Mouse (Mus musculus): ENCODE data around the gene Dnajb12. TPM values are rescaled to one million over a fixed set of nuclear protein-coding genes. Genes with fewer than 3 reads are reported as not detected.

The Dnajb12 gene
- polyA plus RNA-seq, 1 experiment, result 31.5 TPM

- TF ChIP-seq CTCF (IDR thresholded peaks at IDR 0.05; ENCODE audit: borderline replicate concordance, insufficient read depth, low read length) (no peak), POLR2A (IDR thresholded peaks at IDR 0.05; ENCODE audit: low read depth, low read length) (no peak)
- H3K27ac ChIP-seq (ENCODE audit: insufficient read depth, low read length), result no peak overlapping the region
These were observed 31.1 kb upstream of the Dnajb12 start for GRCm38 (mm10) chr10:59848079-59848877.

GRCm38 (mm10) chr10:59848953-59849352, 30.4 kb upstream of the Dnajb12 start:
- no peak for TF ChIP-seq POLR2A (IDR thresholded peaks at IDR 0.05; ENCODE audit: low read depth, low read length)
- TF ChIP-seq CTCF (IDR thresholded peaks at IDR 0.05; ENCODE audit: borderline replicate concordance, insufficient read depth, low read length), result no peak
- H3K4me3 ChIP-seq (ENCODE audit: insufficient read depth, low read length), result no peak overlapping the region
- H3K4me1 ChIP-seq (ENCODE audit: control insufficient read depth, insufficient read depth, low read length), result no peaks in the 10 kb centered on the region
- no peak overlapping the region for H3K27ac ChIP-seq (ENCODE audit: insufficient read depth, low read length)

More at GRCm38 (mm10) chr10:59848079-59848877, 31.1 kb upstream of the Dnajb12 start:
- Histone ChIP-seq H3K4me1 (ENCODE audit: control insufficient read depth, insufficient read depth, low read length) (no peaks in the 10 kb centered on the region), H3K4me3 (ENCODE audit: insufficient read depth, low read length) (no peak overlapping the region)

GRCm38 (mm10) chr10:59849371-59849770, 30.0 kb upstream of the Dnajb12 start:
- Histone ChIP-seq H3K4me1 (ENCODE audit: control insufficient read depth, insufficient read depth, low read length) (no peaks in the 10 kb centered on the region), H3K27ac (ENCODE audit: insufficient read depth, low read length) (no peak overlapping the region), H3K4me3 (ENCODE audit: insufficient read depth, low read length) (no peak overlapping the region)
- no peak for TF ChIP-seq POLR2A (IDR thresholded peaks at IDR 0.05; ENCODE audit: low read depth, low read length)
- no peak for TF ChIP-seq CTCF (IDR thresholded peaks at IDR 0.05; ENCODE audit: borderline replicate concordance, insufficient read depth, low read length)

GRCm38 (mm10) chr10:59857157-59857556, 22.2 kb upstream of the Dnajb12 start:
- no peak overlapping the region for H3K4me3 ChIP-seq (ENCODE audit: insufficient read depth, low read length)
- H3K4me1 ChIP-seq (ENCODE audit: control insufficient read depth, insufficient read depth, low read length), result no peaks in the 10 kb centered on the region
- H3K27ac ChIP-seq (ENCODE audit: insufficient read depth, low read length), result no peak overlapping the region
- no peak for TF ChIP-seq POLR2A (IDR thresholded peaks at IDR 0.05; ENCODE audit: low read depth, low read length)
- no peak for TF ChIP-seq CTCF (IDR thresholded peaks at IDR 0.05; ENCODE audit: borderline replicate concordance, insufficient read depth, low read length)

GRCm38 (mm10) chr10:59860684-59861083, 18.7 kb upstream of the Dnajb12 start:
- TF ChIP-seq CTCF (IDR thresholded peaks at IDR 0.05; ENCODE audit: borderline replicate concordance, insufficient read depth, low read length), result no peak
- TF ChIP-seq POLR2A (IDR thresholded peaks at IDR 0.05; ENCODE audit: low read depth, low read length), result no peak
- H3K4me1 ChIP-seq (ENCODE audit: control insufficient read depth, insufficient read depth, low read length), result peaks cover 6% of the 10 kb centered on the region; the same call in 1 of the 2 replicates

GRCm38 (mm10) chr10:59861201-59861600, 18.2 kb upstream of the Dnajb12 start:
- Histone ChIP-seq H3K4me1 (ENCODE audit: control insufficient read depth, insufficient read depth, low read length) (peaks cover 6% of the 10 kb centered on the region; the same call in 1 of the 2 replicates), H3K27ac (ENCODE audit: insufficient read depth, low read length) (no peak overlapping the region)
- TF ChIP-seq POLR2A (IDR thresholded peaks at IDR 0.05; ENCODE audit: low read depth, low read length) (no peak), CTCF (IDR thresholded peaks at IDR 0.05; ENCODE audit: borderline replicate concordance, insufficient read depth, low read length) (no peak)

More at GRCm38 (mm10) chr10:59860684-59861083, 18.7 kb upstream of the Dnajb12 start:
- Histone ChIP-seq H3K27ac (ENCODE audit: insufficient read depth, low read length) (no peak overlapping the region), H3K4me3 (ENCODE audit: insufficient read depth, low read length) (no peak overlapping the region)

GRCm38 (mm10) chr10:59862816-59863440, 16.4 kb upstream of the Dnajb12 start:
- H3K27ac ChIP-seq (ENCODE audit: insufficient read depth, low read length), result no peak overlapping the region
- TF ChIP-seq POLR2A (IDR thresholded peaks at IDR 0.05; ENCODE audit: low read depth, low read length), result no peak
- no peak for TF ChIP-seq CTCF (IDR thresholded peaks at IDR 0.05; ENCODE audit: borderline replicate concordance, insufficient read depth, low read length)
- H3K4me1 ChIP-seq (ENCODE audit: control insufficient read depth, insufficient read depth, low read length), result peaks cover 6% of the 10 kb centered on the region; the same call in 1 of the 2 replicates
- H3K4me3 ChIP-seq (ENCODE audit: insufficient read depth, low read length), result no peak overlapping the region

More at GRCm38 (mm10) chr10:59861201-59861600, 18.2 kb upstream of the Dnajb12 start:
- no peak overlapping the region for H3K4me3 ChIP-seq (ENCODE audit: insufficient read depth, low read length)

- Histone ChIP-seq H3K4me1 (ENCODE audit: control insufficient read depth, insufficient read depth, low read length) (peaks cover 6% of the 10 kb centered on the region; the same call in 1 of the 2 replicates), H3K27ac (ENCODE audit: insufficient read depth, low read length) (no peak overlapping the region), H3K4me3 (ENCODE audit: insufficient read depth, low read length) (no peak overlapping the region)
- TF ChIP-seq POLR2A (IDR thresholded peaks at IDR 0.05; ENCODE audit: low read depth, low read length) (no peak), CTCF (IDR thresholded peaks at IDR 0.05; ENCODE audit: borderline replicate concordance, insufficient read depth, low read length) (no peak)
These were observed 15.7 kb upstream of the Dnajb12 start for GRCm38 (mm10) chr10:59863620-59864019.

GRCm38 (mm10) chr10:59864232-59864875, 15.0 kb upstream of the Dnajb12 start:
- Histone ChIP-seq H3K4me3 (ENCODE audit: insufficient read depth, low read length) (no peak overlapping the region), H3K4me1 (ENCODE audit: control insufficient read depth, insufficient read depth, low read length) (peaks cover 6% of the 10 kb centered on the region; the same call in 1 of the 2 replicates), H3K27ac (ENCODE audit: insufficient read depth, low read length) (no peak overlapping the region)
- TF ChIP-seq CTCF (IDR thresholded peaks at IDR 0.05; ENCODE audit: borderline replicate concordance, insufficient read depth, low read length) (no peak), POLR2A (IDR thresholded peaks at IDR 0.05; ENCODE audit: low read depth, low read length) (no peak)
